Mouse (Mus musculus): ENCODE results near the gene 2410004B18Rik. TPM values are rescaled to one million over a fixed set of nuclear protein-coding genes. Genes with fewer than 3 reads are reported as not detected.

2410004B18Rik gene
- polyA plus RNA-seq (2016; fragmentation: Nextera tagmentation; extraction: Ambion mirVana): 63.0 and 64.4 TPM in 2 replicates

DNA sequence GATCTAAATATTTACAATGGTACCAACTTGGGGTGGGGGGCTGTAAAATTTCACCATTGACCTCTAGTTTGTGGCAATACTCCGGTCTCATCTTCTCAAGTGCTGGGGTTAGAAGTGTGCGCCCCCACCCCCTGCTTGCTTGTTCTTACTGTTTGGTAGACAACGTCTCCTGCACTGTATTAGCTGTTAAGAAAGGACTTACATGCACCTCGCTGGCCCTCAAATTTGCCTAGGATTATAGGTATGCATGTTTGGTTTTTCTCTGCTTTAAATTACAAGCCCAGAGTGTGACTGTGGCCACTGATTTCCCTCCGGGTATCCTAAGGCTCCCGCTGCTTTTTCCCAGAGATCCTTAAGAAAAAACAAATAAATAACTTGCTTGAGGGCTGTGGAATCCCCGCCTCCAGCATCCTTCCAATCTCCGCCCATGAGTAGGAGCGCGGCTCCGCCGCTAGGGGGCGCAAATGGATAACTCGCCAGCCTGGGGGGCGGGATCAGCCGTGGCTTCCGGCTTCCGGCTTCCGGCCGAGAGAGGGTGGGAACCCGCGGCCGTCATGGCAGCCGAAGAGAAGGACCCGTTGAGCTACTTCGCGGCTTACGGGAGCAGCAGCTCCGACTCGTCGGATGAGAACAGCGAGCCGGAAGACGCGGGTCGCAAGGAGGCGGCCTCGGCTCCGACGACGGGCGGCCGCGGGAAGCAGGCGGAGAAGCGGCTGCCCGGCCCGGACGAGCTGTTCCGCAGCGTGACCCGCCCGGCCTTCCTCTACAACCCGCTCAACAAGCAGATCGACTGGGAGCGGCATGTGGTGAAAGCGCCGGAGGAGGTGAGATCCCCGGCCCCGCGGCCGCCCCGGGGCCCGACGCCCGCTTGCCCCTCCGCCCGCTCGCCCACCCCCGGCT is at the start of gene 2410004B18Rik:
2410004B18Rik (plus strand) TSS at position 510 of the 900 bp plus-strand sequence.
- H3K36me3 ChIP-seq (replicated peaks): peaks cover 30% of the 10 kb centered on the region

GRCm38 (mm10) chr3:145890346-145891132 is 47.3 kb upstream of the 2410004B18Rik start:
- Histone ChIP-seq H3K9me3 (no peaks in the 10 kb centered on the region), H3K4me2 (peak overlapping the region; percentile 6), H3K27me3 (no peaks in the 10 kb centered on the region), H3K36me3 (replicated peaks) (peaks cover 8% of the 10 kb centered on the region; the same call in 1 of the 2 replicates), H3K4me1 (peaks cover 38% of the 10 kb centered on the region), H3K27ac (peak overlapping the region; percentile 91), H3K9ac (no peak overlapping the region), H3K4me3 (replicated peaks) (no peak overlapping the region)
- peak; percentile 92 for ATAC-seq (ENCODE audit: low FRiP score)
- 27% methylated on average over 18 of the region's 18 CpGs for WGBS

More for the DNA sequence above, at the start of gene 2410004B18Rik:
- Histone ChIP-seq H3K27me3 (no peaks in the 10 kb centered on the region), H3K4me3 (replicated peaks) (peak within 1 kb of the TSS; percentile 94), H3K27ac (peak within 1 kb of the TSS; percentile 80), H3K4me1 (peaks cover 21% of the 10 kb centered on the region), H3K9ac (peak within 1 kb of the TSS; percentile 93), H3K4me2 (peak within 1 kb of the TSS; percentile 64), H3K9me3 (no peaks in the 10 kb centered on the region)
- peak; percentile 96 for ATAC-seq (ENCODE audit: low FRiP score)
- 2% methylated on average over 54 of the region's 70 CpGs for WGBS

- peaks cover 27% of the 10 kb centered on the region for H3K4me1 ChIP-seq
- no peaks in the 10 kb centered on the region for H3K27me3 ChIP-seq
- peaks cover 13% of the 10 kb centered on the region; the same call in 1 of the 2 replicates for H3K36me3 ChIP-seq (replicated peaks)
- H3K9me3 ChIP-seq: no peaks in the 10 kb centered on the region
- WGBS: 89% methylated on average over 3 of the region's 3 CpGs
- H3K27ac ChIP-seq: no peak overlapping the region; the same call in 1 of the 2 replicates
- H3K4me3 ChIP-seq (replicated peaks): no peak overlapping the region
- H3K4me2 ChIP-seq: no peak overlapping the region
- ATAC-seq (ENCODE audit: low FRiP score): no peak
- no peak overlapping the region for H3K9ac ChIP-seq
Observed at GRCm38 (mm10) chr3:145892451-145892850, 45.4 kb upstream of the 2410004B18Rik start.

DNA sequence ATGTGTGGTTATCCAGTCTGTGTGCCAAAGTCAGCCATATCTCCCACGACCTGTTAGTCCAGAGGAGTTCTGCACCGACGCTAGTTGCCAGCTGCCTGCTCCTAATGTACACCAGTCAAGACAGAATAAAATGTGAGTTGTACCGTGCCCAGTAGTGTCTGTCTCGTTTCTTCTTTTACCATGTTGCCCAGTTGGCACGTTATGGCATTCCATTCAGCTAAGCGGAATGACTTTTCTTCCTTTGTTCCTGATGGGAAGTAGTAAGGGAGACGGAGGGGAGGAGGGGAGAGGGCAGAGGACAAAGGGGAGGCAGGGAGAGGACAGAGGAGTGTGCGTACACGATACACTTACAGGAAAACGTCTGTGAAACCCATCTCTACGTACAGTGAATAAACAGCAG is 43.7 kb upstream of the 2410004B18Rik start:
- ATAC-seq (ENCODE audit: low FRiP score): no peak
- Histone ChIP-seq H3K4me1 (peaks cover 27% of the 10 kb centered on the region), H3K4me2 (no peak overlapping the region), H3K27ac (no peak overlapping the region), H3K9ac (no peak overlapping the region), H3K4me3 (replicated peaks) (no peak overlapping the region), H3K36me3 (replicated peaks) (peaks cover 12% of the 10 kb centered on the region; the same call in 1 of the 2 replicates), H3K9me3 (no peaks in the 10 kb centered on the region), H3K27me3 (no peaks in the 10 kb centered on the region)
- WGBS: 71% methylated on average over 12 of the region's 12 CpGs

DNA sequence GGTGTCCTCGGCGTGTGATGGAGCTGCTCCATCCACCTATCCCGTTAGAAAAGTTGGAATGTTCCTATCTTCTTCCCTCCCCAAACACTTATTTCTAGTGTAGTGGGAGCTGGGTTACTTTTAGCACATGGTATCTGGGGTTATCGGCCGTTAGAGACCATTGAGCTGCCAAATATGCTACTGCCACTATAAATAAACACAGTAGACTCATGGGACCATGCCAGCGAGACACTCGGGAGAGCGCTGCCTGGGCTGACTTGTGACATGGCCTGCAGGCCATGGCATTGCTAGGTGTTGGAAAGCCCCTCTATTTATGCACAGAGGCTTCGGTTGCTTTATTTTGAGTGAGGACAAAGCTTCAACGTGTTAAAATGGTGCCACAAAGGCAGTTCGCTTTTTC is 40.1 kb upstream of the 2410004B18Rik start:
- Histone ChIP-seq H3K36me3 (replicated peaks) (peaks cover 10% of the 10 kb centered on the region; the same call in 1 of the 2 replicates), H3K27ac (no peak overlapping the region), H3K9ac (no peak overlapping the region), H3K9me3 (no peaks in the 10 kb centered on the region), H3K4me3 (replicated peaks) (no peak overlapping the region), H3K4me2 (no peak overlapping the region), H3K4me1 (0 out of 2 replicates have a peak, but pooled peaks cover 8% of the 10 kb centered on the region), H3K27me3 (no peaks in the 10 kb centered on the region)
- ATAC-seq (ENCODE audit: low FRiP score): no peak
- 83% methylated on average over 11 of the region's 11 CpGs for WGBS

- 93% methylated on average over 8 of the region's 8 CpGs for WGBS
- Histone ChIP-seq H3K9me3 (no peaks in the 10 kb centered on the region), H3K4me1 (peaks cover 3% of the 10 kb centered on the region; the same call in 1 of the 2 replicates), H3K4me3 (replicated peaks) (no peak overlapping the region), H3K4me2 (no peak overlapping the region), H3K9ac (no peak overlapping the region), H3K27me3 (no peaks in the 10 kb centered on the region), H3K27ac (no peak overlapping the region), H3K36me3 (replicated peaks) (peaks cover 10% of the 10 kb centered on the region; the same call in 1 of the 2 replicates)
- no peak for ATAC-seq (ENCODE audit: low FRiP score)
Observed at GRCm38 (mm10) chr3:145899832-145900231, 38.0 kb upstream of the 2410004B18Rik start.

- H3K4me2 ChIP-seq: no peak overlapping the region
- 0 out of 2 replicates have a peak overlapping the region, but pooled peaks have one; percentile 46 for H3K27ac ChIP-seq
- H3K9ac ChIP-seq: no peak overlapping the region
- H3K4me1 ChIP-seq: peaks cover 8% of the 10 kb centered on the region; the same call in 1 of the 2 replicates
- 53% methylated on average over 8 of the region's 8 CpGs for WGBS
- no peak overlapping the region for H3K4me3 ChIP-seq (replicated peaks)
- H3K36me3 ChIP-seq (replicated peaks): no peaks in the 10 kb centered on the region
- no peaks in the 10 kb centered on the region for H3K9me3 ChIP-seq
- H3K27me3 ChIP-seq: no peaks in the 10 kb centered on the region
- peak; percentile 59; the same call in 1 of the 2 replicates for ATAC-seq (ENCODE audit: low FRiP score)
Observed at GRCm38 (mm10) chr3:145903530-145903929, 34.3 kb upstream of the 2410004B18Rik start.

- H3K9me3 ChIP-seq: no peaks in the 10 kb centered on the region
- peak; percentile 55; the same call in 1 of the 2 replicates for ATAC-seq (ENCODE audit: low FRiP score)
- H3K4me1 ChIP-seq: peaks cover 8% of the 10 kb centered on the region; the same call in 1 of the 2 replicates
- H3K9ac ChIP-seq: no peak overlapping the region
- no peaks in the 10 kb centered on the region for H3K36me3 ChIP-seq (replicated peaks)
- no peaks in the 10 kb centered on the region for H3K27me3 ChIP-seq
- WGBS: 48% methylated on average over 22 of the region's 22 CpGs
- H3K4me3 ChIP-seq (replicated peaks): no peak overlapping the region
- no peak overlapping the region for H3K27ac ChIP-seq
- H3K4me2 ChIP-seq: peak overlapping the region; percentile 41
Observed at GRCm38 (mm10) chr3:145904850-145905776, 32.7 kb upstream of the 2410004B18Rik start.

DNA sequence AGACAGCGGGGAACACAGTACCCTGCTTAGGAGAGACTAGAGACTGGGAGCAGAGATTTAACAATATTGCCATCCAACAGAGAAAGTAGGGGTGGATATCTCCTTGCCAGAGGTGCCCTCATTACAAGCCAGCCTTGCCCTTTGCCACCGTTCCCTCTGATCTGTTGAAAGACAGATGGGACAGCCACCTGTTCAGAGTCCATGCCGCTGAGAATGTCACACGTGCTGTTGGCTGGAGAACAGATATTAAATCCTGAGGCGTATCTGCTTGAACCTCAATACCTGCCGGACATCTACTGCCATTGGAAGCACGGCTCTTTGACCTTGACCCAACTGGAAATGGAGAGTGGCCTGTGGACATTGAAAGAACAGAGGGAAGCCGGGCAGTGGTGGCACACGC is 31.2 kb upstream of the 2410004B18Rik start:
- H3K36me3 ChIP-seq (replicated peaks): no peaks in the 10 kb centered on the region
- no peak overlapping the region for H3K4me2 ChIP-seq
- H3K27ac ChIP-seq: no peak overlapping the region
- H3K4me1 ChIP-seq: peaks cover 8% of the 10 kb centered on the region; the same call in 1 of the 2 replicates
- no peak overlapping the region for H3K9ac ChIP-seq
- H3K9me3 ChIP-seq: no peaks in the 10 kb centered on the region
- 91% methylated on average over 9 of the region's 9 CpGs for WGBS
- H3K27me3 ChIP-seq: no peaks in the 10 kb centered on the region
- no peak overlapping the region for H3K4me3 ChIP-seq (replicated peaks)
- ATAC-seq (ENCODE audit: low FRiP score): no peak

GRCm38 (mm10) chr3:145912512-145912911 is 25.3 kb upstream of the 2410004B18Rik start:
- Histone ChIP-seq H3K4me3 (replicated peaks) (no peak overlapping the region), H3K36me3 (replicated peaks) (no peaks in the 10 kb centered on the region), H3K9ac (no peak overlapping the region), H3K9me3 (no peaks in the 10 kb centered on the region), H3K4me2 (no peak overlapping the region), H3K4me1 (no peaks in the 10 kb centered on the region), H3K27me3 (no peaks in the 10 kb centered on the region), H3K27ac (no peak overlapping the region)
- WGBS: 82% methylated on average over 7 of the region's 7 CpGs
- no peak for ATAC-seq (ENCODE audit: low FRiP score)

- ATAC-seq (ENCODE audit: low FRiP score): no peak
- WGBS: 80% methylated on average over 6 of the region's 6 CpGs
- no peak overlapping the region for H3K4me2 ChIP-seq
- no peaks in the 10 kb centered on the region for H3K4me1 ChIP-seq
- no peak overlapping the region for H3K4me3 ChIP-seq (replicated peaks)
- no peaks in the 10 kb centered on the region for H3K27me3 ChIP-seq
- H3K36me3 ChIP-seq (replicated peaks): no peaks in the 10 kb centered on the region
- H3K9me3 ChIP-seq: no peaks in the 10 kb centered on the region
- no peak overlapping the region for H3K9ac ChIP-seq
- H3K27ac ChIP-seq: no peak overlapping the region
Observed at GRCm38 (mm10) chr3:145913263-145913662, 24.6 kb upstream of the 2410004B18Rik start.
